Mouse (Mus musculus): ENCODE results near the gene 4930404H24Rik.
"Not testable (repeated sequence)": the region's sequence is repeated elsewhere in the genome, so short reads cannot be mapped to it uniquely, and the experiment has no call there.

GRCm38 (mm10) chr2:153495391-153495790 lies 2.8 kb downstream of the 4930404H24Rik start:
- TF ChIP-seq POLR2A (IDR thresholded peaks at IDR 0.05; ENCODE audit: control insufficient read depth, low read depth, low read length); CTCF (IDR thresholded peaks at IDR 0.05; ENCODE audit: control insufficient read depth, insufficient read depth, insufficient replicate concordance, low read depth, low read length): not testable (repeated sequence)

Data from testis, adult 2 months (tissue).